Mouse (Mus musculus) CH12.LX (cell line): Measurements from ENCODE around the gene Cops2.

Experiments
- CTCF ChIP-seq, 2 experiments: IDR thresholded peaks in 1 of 2; conservative IDR thresholded peaks in 1 of 2; 2 replicates each; pipeline ENCODE4 v1.5.1; 2011 to 2012; ENCODE audit warnings: low read depth in 2 of 2, low read length in 2 of 2, improper control_type of control experiment in 1 of 2, inconsistent platforms in 1 of 2, mild to moderate bottlenecking in 1 of 2, moderate library complexity in 1 of 2
- EP300 ChIP-seq: IDR thresholded peaks from 2 replicates; pipeline ENCODE4 v1.6.1; 2011; ENCODE audit warnings: low read length, improper control_type of control experiment
- ETS1 ChIP-seq: conservative IDR thresholded peaks from 2 replicates; pipeline ENCODE4 v1.6.1; 2012; ENCODE audit warnings: low read depth, mild to moderate bottlenecking, inconsistent platforms, low read length, improper control_type of control experiment, moderate library complexity
- MAX ChIP-seq: IDR thresholded peaks from 2 replicates; pipeline ENCODE4 v1.6.1; 2011; ENCODE audit warnings: low read length, improper control_type of control experiment

- TF ChIP-seq EP300 (no peak), ETS1 (no peak), MAX (no peak), CTCF (conservative IDR thresholded peaks at IDR 0.05 in 1 of 2, IDR thresholded peaks at IDR 0.05 in 1 of 2; ENCODE audit: low read depth in 2 of 2, low read length in 2 of 2) (peak in 1 of 2 experiments; percentile 18; a peak in 1 of 4 replicates)
Observed at GRCm38 (mm10) chr2:125857707-125858106, 1.2 kb downstream of the Cops2 start.
